Mouse (Mus musculus): ENCODE measurements around the gene Sema4g. TPM values are rescaled to one million over a fixed set of nuclear protein-coding genes. Genes with fewer than 3 reads are reported as not detected.
A peak's percentile ranks its signal among the peaks of the same experiment; 100 is the strongest.

Sema4g gene
- 7.0 and 7.2 TPM in 2 replicates for polyA plus RNA-seq (2014; fragmentation: Nextera tagmentation; extraction: Ambion mirVana)

DNA sequence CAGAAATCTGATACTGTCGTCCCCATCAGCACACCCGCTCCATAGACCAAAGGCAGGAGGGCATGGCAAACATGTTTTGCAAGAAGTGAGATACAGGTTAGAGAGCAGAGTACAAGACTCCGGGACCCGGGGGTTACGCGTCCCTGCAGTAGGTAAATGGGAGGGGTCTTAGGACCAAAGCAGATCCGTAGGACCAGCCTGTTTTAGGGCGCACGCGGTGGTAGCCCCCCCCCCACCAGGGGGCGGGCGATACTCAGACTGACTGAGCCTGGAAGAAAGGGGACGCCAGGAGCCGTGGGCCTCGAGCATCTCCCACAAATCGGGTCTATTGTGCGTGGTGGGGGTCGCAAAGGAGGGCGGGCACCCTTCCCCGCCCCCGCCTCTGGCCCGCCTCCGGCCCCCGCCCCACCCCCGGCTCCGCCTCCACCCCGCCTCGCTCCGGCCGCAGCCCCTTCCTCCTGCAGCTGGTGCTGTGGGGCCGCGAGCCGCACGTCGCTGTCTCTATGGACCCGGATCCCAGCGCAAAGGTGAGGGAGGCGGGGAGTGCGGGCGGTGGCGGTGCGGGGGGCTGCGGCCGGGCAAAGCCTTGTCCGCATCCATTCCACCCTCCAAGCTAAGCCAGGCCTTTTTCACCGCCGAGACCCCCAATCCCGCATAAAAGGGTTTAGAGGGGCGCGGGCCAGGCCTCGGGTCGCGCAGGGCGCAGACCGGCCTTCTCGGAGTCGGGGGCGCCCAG lies at the start of gene Sema4g:
Sema4g (plus strand) TSS at position 271 of the 736 bp plus-strand sequence.
- Histone ChIP-seq H3K4me3 (ENCODE audit: low read length) (peak within 1 kb of the TSS; percentile 75), H3K27me3 (ENCODE audit: control insufficient read depth, insufficient read depth, low read length) (no peaks in the 10 kb centered on the region), H3K4me2 (replicated peaks; ENCODE audit: low read depth, low read length) (peak within 1 kb of the TSS; percentile 99), H3K36me3 (ENCODE audit: control insufficient read depth, insufficient read depth, low read length) (peaks cover 4% of the 10 kb centered on the region; the same call in 1 of the 2 replicates), H3K27ac (ENCODE audit: low read depth, low read length) (no peak within 1 kb of the TSS), H3K4me1 (ENCODE audit: control insufficient read depth, insufficient read depth, low read length) (peaks cover 37% of the 10 kb centered on the region), H3K9me3 (ENCODE audit: control insufficient read depth, low read length) (no peaks in the 10 kb centered on the region), H3K9ac (ENCODE audit: low read depth, low read length) (peak within 1 kb of the TSS; percentile 74)
- peak; percentile 63 for ATAC-seq (ENCODE audit: low FRiP score, low TSS enrichment)
- WGBS, result under 1% methylated on average over 53 of the region's 58 CpGs

DNA sequence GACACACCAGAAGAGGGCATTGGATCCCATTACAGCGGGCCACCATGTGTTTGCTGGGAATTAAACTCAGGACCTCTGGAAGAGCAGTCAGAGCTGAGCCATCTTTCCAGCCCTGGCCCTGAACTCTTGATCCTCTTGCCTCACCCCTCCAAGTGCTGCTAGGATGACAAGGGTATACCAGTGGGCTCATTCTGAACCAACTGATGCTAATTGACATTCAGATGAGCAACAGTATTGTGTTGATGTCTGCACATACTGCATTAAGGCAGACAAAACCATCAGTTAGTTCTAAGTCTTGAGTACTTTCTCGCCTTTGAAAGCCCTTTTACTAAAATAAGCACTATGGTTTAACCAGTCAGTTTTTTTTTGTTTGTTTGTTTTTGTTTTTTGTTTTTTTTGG lies 29.3 kb upstream of the Sema4g start:
- H3K27ac ChIP-seq (ENCODE audit: low read depth, low read length), result no peak overlapping the region
- no peak overlapping the region for H3K4me3 ChIP-seq (ENCODE audit: low read length)
- ATAC-seq (ENCODE audit: low FRiP score, low TSS enrichment), result no peak
- H3K9me3 ChIP-seq (ENCODE audit: control insufficient read depth, low read length), result no peaks in the 10 kb centered on the region
- no peaks in the 10 kb centered on the region for H3K4me1 ChIP-seq (ENCODE audit: control insufficient read depth, insufficient read depth, low read length)
- H3K9ac ChIP-seq (ENCODE audit: low read depth, low read length), result no peak overlapping the region
- 95% methylated on average over 2 of the region's 2 CpGs for WGBS
- no peak overlapping the region for H3K4me2 ChIP-seq (replicated peaks; ENCODE audit: low read depth, low read length)
- no peaks in the 10 kb centered on the region for H3K27me3 ChIP-seq (ENCODE audit: control insufficient read depth, insufficient read depth, low read length)
- H3K36me3 ChIP-seq (ENCODE audit: control insufficient read depth, insufficient read depth, low read length), result peaks cover 88% of the 10 kb centered on the region

DNA sequence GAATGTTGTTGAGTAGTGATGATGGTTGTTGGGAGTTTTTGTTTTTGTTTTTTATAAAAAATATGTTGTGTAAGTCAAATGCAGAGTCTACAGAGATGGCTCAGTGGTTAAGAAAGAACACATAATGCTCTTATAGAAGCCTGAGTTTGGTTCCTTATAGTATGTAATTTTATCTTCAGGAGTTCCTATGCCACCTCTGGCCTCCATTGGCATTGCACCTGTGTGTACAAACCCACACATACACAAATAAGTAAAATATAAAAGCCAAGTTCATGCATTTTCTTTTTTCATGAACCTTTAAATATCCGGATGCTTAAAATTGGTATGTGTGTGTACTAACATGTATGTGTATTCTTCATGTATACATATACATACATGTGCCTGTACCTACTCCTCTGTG lies 22.9 kb upstream of the Sema4g start:
- no peak overlapping the region for H3K27ac ChIP-seq (ENCODE audit: low read depth, low read length)
- H3K36me3 ChIP-seq (ENCODE audit: control insufficient read depth, insufficient read depth, low read length), result peaks cover 89% of the 10 kb centered on the region
- no peak overlapping the region for H3K4me3 ChIP-seq (ENCODE audit: low read length)
- ATAC-seq (ENCODE audit: low FRiP score, low TSS enrichment), result no peak
- no peaks in the 10 kb centered on the region for H3K9me3 ChIP-seq (ENCODE audit: control insufficient read depth, low read length)
- H3K4me1 ChIP-seq (ENCODE audit: control insufficient read depth, insufficient read depth, low read length), result no peaks in the 10 kb centered on the region
- H3K9ac ChIP-seq (ENCODE audit: low read depth, low read length), result no peak overlapping the region
- WGBS, result 96% methylated on average over 1 of the region's 1 CpGs
- no peaks in the 10 kb centered on the region for H3K27me3 ChIP-seq (ENCODE audit: control insufficient read depth, insufficient read depth, low read length)
- no peak overlapping the region for H3K4me2 ChIP-seq (replicated peaks; ENCODE audit: low read depth, low read length)

DNA sequence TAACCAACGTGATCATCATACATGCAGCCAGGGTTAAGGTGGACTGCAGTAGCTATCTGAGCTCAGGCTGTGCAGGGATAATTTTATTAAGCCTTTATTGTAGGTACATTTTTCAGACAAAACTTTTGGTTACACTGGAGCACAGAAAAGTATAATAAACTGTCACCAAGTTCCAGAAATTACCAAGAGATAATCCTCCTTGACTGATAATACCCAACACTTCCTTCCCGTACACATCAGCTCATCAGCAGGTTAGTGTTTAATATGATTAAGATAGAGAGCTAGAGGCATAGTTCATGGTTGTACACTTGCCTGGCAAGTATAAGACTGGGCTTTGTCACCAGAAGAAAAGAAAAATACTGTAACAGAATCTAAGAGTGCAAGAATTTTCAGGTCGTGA lies 20.6 kb upstream of the Sema4g start:
- Histone ChIP-seq H3K4me1 (ENCODE audit: control insufficient read depth, insufficient read depth, low read length) (no peaks in the 10 kb centered on the region), H3K4me3 (ENCODE audit: low read length) (no peak overlapping the region), H3K27ac (ENCODE audit: low read depth, low read length) (no peak overlapping the region), H3K9ac (ENCODE audit: low read depth, low read length) (no peak overlapping the region), H3K27me3 (ENCODE audit: control insufficient read depth, insufficient read depth, low read length) (no peaks in the 10 kb centered on the region), H3K9me3 (ENCODE audit: control insufficient read depth, low read length) (no peaks in the 10 kb centered on the region), H3K4me2 (replicated peaks; ENCODE audit: low read depth, low read length) (no peak overlapping the region), H3K36me3 (ENCODE audit: control insufficient read depth, insufficient read depth, low read length) (peaks cover 91% of the 10 kb centered on the region)
- ATAC-seq (ENCODE audit: low FRiP score, low TSS enrichment), result no peak
- 93% methylated on average over 3 of the region's 3 CpGs for WGBS

DNA sequence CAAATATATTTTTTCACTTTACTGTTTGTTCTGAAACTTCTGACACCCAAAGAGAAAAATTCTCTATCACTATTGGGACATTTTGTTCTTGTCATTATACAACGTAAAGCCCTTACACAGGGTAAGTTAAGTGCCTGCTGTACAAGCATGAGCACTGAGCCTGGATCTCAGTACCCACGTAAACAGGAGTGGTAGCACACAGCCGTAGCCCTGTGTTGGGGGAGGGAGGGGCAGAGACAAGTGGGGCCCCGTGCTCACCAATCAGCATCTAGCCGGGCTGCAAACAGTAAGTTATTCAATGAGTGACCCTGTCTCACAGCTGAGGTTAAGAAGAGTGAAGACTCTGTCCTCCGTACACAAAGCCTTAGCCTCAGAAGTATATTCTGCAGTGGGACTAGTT lies 12.3 kb upstream of the Sema4g start:
- Histone ChIP-seq H3K36me3 (ENCODE audit: control insufficient read depth, insufficient read depth, low read length) (peaks cover 94% of the 10 kb centered on the region), H3K9me3 (ENCODE audit: control insufficient read depth, low read length) (no peaks in the 10 kb centered on the region), H3K27ac (ENCODE audit: low read depth, low read length) (no peak overlapping the region), H3K4me2 (replicated peaks; ENCODE audit: low read depth, low read length) (no peak overlapping the region), H3K9ac (ENCODE audit: low read depth, low read length) (no peak overlapping the region), H3K4me1 (ENCODE audit: control insufficient read depth, insufficient read depth, low read length) (no peaks in the 10 kb centered on the region), H3K4me3 (ENCODE audit: low read length) (no peak overlapping the region), H3K27me3 (ENCODE audit: control insufficient read depth, insufficient read depth, low read length) (no peaks in the 10 kb centered on the region)
- 81% methylated on average over 6 of the region's 6 CpGs for WGBS
- no peak for ATAC-seq (ENCODE audit: low FRiP score, low TSS enrichment)

GRCm38 (mm10) chr19:44977148-44977547 lies 11.8 kb upstream of the Sema4g start:
- Histone ChIP-seq H3K27me3 (ENCODE audit: control insufficient read depth, insufficient read depth, low read length) (no peaks in the 10 kb centered on the region), H3K4me2 (replicated peaks; ENCODE audit: low read depth, low read length) (no peak overlapping the region), H3K36me3 (ENCODE audit: control insufficient read depth, insufficient read depth, low read length) (peaks cover 94% of the 10 kb centered on the region), H3K27ac (ENCODE audit: low read depth, low read length) (no peak overlapping the region), H3K9me3 (ENCODE audit: control insufficient read depth, low read length) (no peaks in the 10 kb centered on the region), H3K4me1 (ENCODE audit: control insufficient read depth, insufficient read depth, low read length) (no peaks in the 10 kb centered on the region), H3K4me3 (ENCODE audit: low read length) (no peak overlapping the region), H3K9ac (ENCODE audit: low read depth, low read length) (no peak overlapping the region)
- no peak for ATAC-seq (ENCODE audit: low FRiP score, low TSS enrichment)
- 90% methylated on average over 6 of the region's 6 CpGs for WGBS

- Histone ChIP-seq H3K9ac (ENCODE audit: low read depth, low read length) (no peak overlapping the region), H3K27me3 (ENCODE audit: control insufficient read depth, insufficient read depth, low read length) (no peaks in the 10 kb centered on the region), H3K9me3 (ENCODE audit: control insufficient read depth, low read length) (no peaks in the 10 kb centered on the region), H3K27ac (ENCODE audit: low read depth, low read length) (no peak overlapping the region), H3K4me1 (ENCODE audit: control insufficient read depth, insufficient read depth, low read length) (no peaks in the 10 kb centered on the region), H3K4me2 (replicated peaks; ENCODE audit: low read depth, low read length) (no peak overlapping the region), H3K36me3 (ENCODE audit: control insufficient read depth, insufficient read depth, low read length) (peaks cover 70% of the 10 kb centered on the region), H3K4me3 (ENCODE audit: low read length) (no peak overlapping the region)
- 86% methylated on average over 2 of the region's 2 CpGs for WGBS
- ATAC-seq (ENCODE audit: low FRiP score, low TSS enrichment), result no peak
Measured at GRCm38 (mm10) chr19:44980787-44981186, 8.1 kb upstream of the Sema4g start.

DNA sequence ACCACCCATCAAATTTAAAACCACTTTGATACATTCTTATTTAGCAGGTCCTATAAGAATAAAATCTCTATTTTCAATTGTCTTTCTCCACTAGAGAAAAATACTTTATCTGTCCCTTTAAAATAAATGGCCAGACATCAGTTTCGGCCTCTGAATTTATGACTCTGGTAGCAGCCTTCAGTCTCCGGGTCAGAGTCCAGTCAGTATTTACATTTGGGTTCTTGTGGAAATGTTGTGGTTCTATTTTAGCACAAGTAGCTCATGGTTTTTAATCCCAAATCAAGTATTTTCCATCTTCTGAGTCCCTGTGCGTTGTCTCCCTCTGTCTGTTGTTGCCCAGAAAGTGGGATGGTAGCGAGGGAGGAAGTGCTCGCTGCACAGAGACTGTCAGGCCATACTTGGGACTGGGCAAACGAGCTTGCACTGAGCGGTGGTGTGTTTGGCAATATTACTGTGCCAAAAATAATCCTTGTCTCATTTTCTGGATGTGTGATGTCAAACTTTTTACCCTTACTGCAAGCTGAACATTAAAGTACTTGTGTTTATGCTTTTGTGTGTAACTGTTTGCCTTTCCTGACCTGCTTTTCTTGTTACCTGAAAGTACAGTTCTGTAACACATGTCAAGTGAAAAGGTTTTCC lies 6.3 kb upstream of the Sema4g start:
- no peaks in the 10 kb centered on the region for H3K27me3 ChIP-seq (ENCODE audit: control insufficient read depth, insufficient read depth, low read length)
- ATAC-seq (ENCODE audit: low FRiP score, low TSS enrichment), result no peak
- H3K4me3 ChIP-seq (ENCODE audit: low read length), result no peak overlapping the region
- no peaks in the 10 kb centered on the region for H3K9me3 ChIP-seq (ENCODE audit: control insufficient read depth, low read length)
- 75% methylated on average over 7 of the region's 7 CpGs for WGBS
- no peak overlapping the region for H3K27ac ChIP-seq (ENCODE audit: low read depth, low read length)
- H3K36me3 ChIP-seq (ENCODE audit: control insufficient read depth, insufficient read depth, low read length), result peaks cover 52% of the 10 kb centered on the region
- H3K4me1 ChIP-seq (ENCODE audit: control insufficient read depth, insufficient read depth, low read length), result no peaks in the 10 kb centered on the region
- H3K9ac ChIP-seq (ENCODE audit: low read depth, low read length), result no peak overlapping the region
- H3K4me2 ChIP-seq (replicated peaks; ENCODE audit: low read depth, low read length), result no peak overlapping the region

- no peak for ATAC-seq (ENCODE audit: low FRiP score, low TSS enrichment)
- H3K27me3 ChIP-seq (ENCODE audit: control insufficient read depth, insufficient read depth, low read length), result no peaks in the 10 kb centered on the region
- WGBS, result 92% methylated on average over 6 of the region's 6 CpGs
Measured at GRCm38 (mm10) chr19:44983366-44983765, 5.5 kb upstream of the Sema4g start.

More at GRCm38 (mm10) chr19:44983366-44983765, 5.5 kb upstream of the Sema4g start:
- peaks cover 2% of the 10 kb centered on the region for H3K4me1 ChIP-seq (ENCODE audit: control insufficient read depth, insufficient read depth, low read length)
- peaks cover 44% of the 10 kb centered on the region for H3K36me3 ChIP-seq (ENCODE audit: control insufficient read depth, insufficient read depth, low read length)
- H3K27ac ChIP-seq (ENCODE audit: low read depth, low read length), result no peak overlapping the region
- no peak overlapping the region for H3K9ac ChIP-seq (ENCODE audit: low read depth, low read length)
- H3K9me3 ChIP-seq (ENCODE audit: control insufficient read depth, low read length), result no peaks in the 10 kb centered on the region
- no peak overlapping the region for H3K4me3 ChIP-seq (ENCODE audit: low read length)
- H3K4me2 ChIP-seq (replicated peaks; ENCODE audit: low read depth, low read length), result no peak overlapping the region
